Mouse (Mus musculus) liver, embryonic 14.5 days (tissue): Measurements from ENCODE around the gene Hnrnpa1.

Source experiments
- CTCF ChIP-seq: IDR thresholded peaks from 2 replicates; pipeline ENCODE4 v1.5.1; 2016; ENCODE audit warnings: antibody characterized with exemption, low read depth, control low read depth
- EP300 ChIP-seq: IDR thresholded peaks from 2 replicates; pipeline ENCODE4 v1.6.1; 2016; ENCODE audit warnings: antibody characterized with exemption, low read depth

GRCm38 (mm10) chr15:103239130-103239684 lies 1.0 kb upstream of the Hnrnpa1 start:
- peak; percentile 36; the same call in 1 of the 2 replicates for TF ChIP-seq EP300
- TF ChIP-seq CTCF = no peak
